Comparison of ENCODE assay signal across 16 mouse cellular contexts in genomic region chrX:107250390-107250789, GRCm38 (mm10). TPM values are rescaled to one million over a fixed set of nuclear protein-coding genes. Genes with fewer than 3 reads are reported as not detected.
DNase-seq lines count a peak whose midpoint lies in the region; ATAC-seq lines count a peak whose summit lies in the region.
"Had no signal": no experiment of that assay in that cellular context is flagged by ENCODE, and none has a peak within 500 bp of the region (broad histone marks: within the 10 kb centered on the region; RNA-seq: fewer than 3 reads in every experiment).

No protein-coding gene starts in this region.

- no peaks in the 10 kb centered on the region for H3K9me3 ChIP-seq in kidney, embryonic 14.5 days (ENCODE audit: control insufficient read depth, low read length)
- H3K9me3 ChIP-seq: forebrain, embryonic 15.5 days; liver, embryonic 13.5 days; stomach, embryonic 15.5 days had no signal

- ATAC-seq in megakaryocyte, adult 5-6 weeks (ENCODE audit: poor library complexity, severe bottlenecking) = peak; percentile 99
- ATAC-seq in kidney, embryonic 14.5 days (ENCODE audit: low FRiP score, low TSS enrichment) = no peak
- ATAC-seq: forebrain, embryonic 15.5 days had no signal

- H3K36me3 ChIP-seq in kidney, embryonic 14.5 days (ENCODE audit: control insufficient read depth, insufficient read depth, low read length) = no peaks in the 10 kb centered on the region
- H3K36me3 ChIP-seq: forebrain, embryonic 15.5 days; liver, embryonic 13.5 days; stomach, embryonic 15.5 days had no signal

- DNase-seq in thymus, postnatal 0 days (ENCODE audit: low spot score) = peak; percentile 30
- DNase-seq in thymus, adult 18-20 months = no peak
- peak; percentile 95 for DNase-seq in MEL-GATA-1-ER (ENCODE audit: extremely low read depth, low read depth)
- no peak for DNase-seq in cerebellum, adult 11 months
- DNase-seq in urinary bladder, adult 2 months (ENCODE audit: low spot score) = no peak
- DNase-seq: cerebellum, adult 18-20 months; gastrocnemius, adult 2 months; heart, postnatal 36 days; liver, embryonic 13.5 days; right cerebral cortex, postnatal 14 days had no signal

- no peak overlapping the region for H3K4me3 ChIP-seq in kidney, embryonic 14.5 days (ENCODE audit: low read length)
- H3K4me3 ChIP-seq: forebrain, embryonic 15.5 days; gastrocnemius, adult 2 months; liver, embryonic 13.5 days; stomach, embryonic 15.5 days had no signal

- H3K4me2 ChIP-seq in kidney, embryonic 14.5 days (replicated peaks; ENCODE audit: low read depth, low read length) = no peak overlapping the region
- H3K4me2 ChIP-seq: forebrain, embryonic 15.5 days; liver, embryonic 13.5 days; stomach, embryonic 15.5 days had no signal

- no peak overlapping the region for H3K9ac ChIP-seq in kidney, embryonic 14.5 days (ENCODE audit: low read depth, low read length)
- H3K9ac ChIP-seq: forebrain, embryonic 15.5 days; liver, embryonic 13.5 days; stomach, embryonic 15.5 days had no signal

- 81% methylated on average over 2 of the region's 2 CpGs for WGBS in kidney, embryonic 14.5 days

- no peaks in the 10 kb centered on the region for H3K27me3 ChIP-seq in kidney, embryonic 14.5 days (ENCODE audit: control insufficient read depth, insufficient read depth, low read length)
- H3K27me3 ChIP-seq: forebrain, embryonic 15.5 days; liver, embryonic 13.5 days; stomach, embryonic 15.5 days had no signal

- H3K4me1 ChIP-seq in kidney, embryonic 14.5 days (ENCODE audit: control insufficient read depth, insufficient read depth, low read length) = no peaks in the 10 kb centered on the region
- H3K4me1 ChIP-seq: forebrain, embryonic 15.5 days; liver, embryonic 13.5 days; stomach, embryonic 15.5 days had no signal

- H3K27ac ChIP-seq in kidney, embryonic 14.5 days (ENCODE audit: low read depth, low read length) = no peak overlapping the region
- H3K27ac ChIP-seq: forebrain, embryonic 15.5 days; gastrocnemius, adult 2 months; kidney, postnatal 0 days; liver, embryonic 13.5 days; stomach, embryonic 15.5 days had no signal

RNA-seq across cellular contexts. Expression of gene Gpr174, which starts 5.3 kb away (rescaled TPM):
- 7.8 and 10.2 TPM in 2 replicates for polyA plus RNA-seq in thymus, postnatal 0 days (2015; fragmentation: Nextera tagmentation; extraction: Ambion mirVana)
- total RNA-seq in megakaryocyte, adult 5-6 weeks (2015) = 0.22 and 3.5 TPM in 2 replicates
- 0.95 and 1.5 TPM in 2 replicates for total RNA-seq in megakaryocyte, adult 5-6 weeks (2017)
- polyA plus RNA-seq in kidney, embryonic 14.5 days (2014; fragmentation: Nextera tagmentation; extraction: Ambion mirVana) = not detected in 2 replicates
- polyA plus RNA-seq in urinary bladder, adult 2 months (2012; rRNA removed) = 0.14 and 0.22 TPM in 2 replicates
- total RNA-seq: gastrocnemius, adult 2 months; left cerebral cortex, postnatal 25 days had no signal
- polyA plus RNA-seq: kidney, postnatal 0 days had no signal

Comparison
In these comparisons a context has a peak if more than half of its experiments do, and no peak if none do; other contexts are left out.
1. DNase-seq: peak in thymus, postnatal 0 days (single experiment) and MEL-GATA-1-ER (single experiment); none in thymus, adult 18-20 months (0 of 2), cerebellum, adult 11 months (single experiment) and urinary bladder, adult 2 months (single experiment).